Mouse (Mus musculus) adrenal gland, postnatal 4 days (tissue): Measurements from ENCODE around the gene Rims4. TPM values are rescaled to one million over a fixed set of nuclear protein-coding genes. Genes with fewer than 3 reads are reported as not detected.

Source experiments
- total RNA-seq, 2 experiments: library from RNA; stranded (reverse); gene quantifications; 2 replicates each; pipeline ENCODE4 v1.2.3; 2021

The Rims4 gene
- total RNA-seq, 2 experiments from 2014 or later, result 101 to 103 TPM

Other genes with a start within 250 kb of the Rims4 start
- 1 to 10 TPM; 6.1 TPM for gene Ada, start 168.4 kb downstream of the Rims4 start, total RNA-seq
- gene Ccn5, start 97.8 kb downstream of the Rims4 start, total RNA-seq, result not detected
- not detected for gene Kcnk15, start 65.0 kb downstream of the Rims4 start, total RNA-seq
- 100 to 1,000 TPM; 260 to 263 TPM for gene Ywhab, start 76.3 kb upstream of the Rims4 start, total RNA-seq
- 1 to 10 TPM; 3.6 to 3.8 TPM for gene Pabpc1l, start 106.8 kb upstream of the Rims4 start, total RNA-seq
- 10 to 100 TPM; 33.1 to 34.8 TPM for gene Stk4, start 151.6 kb upstream of the Rims4 start, total RNA-seq
- 10 to 100 TPM; 42.5 to 55.2 TPM for gene Tomm34, start 152.5 kb upstream of the Rims4 start, total RNA-seq